Mouse (Mus musculus) gastrocnemius, postnatal 10 days (tissue): ENCODE results near the gene Ly6g6f. TPM values are rescaled to one million over a fixed set of nuclear protein-coding genes. Genes with fewer than 3 reads are reported as not detected.

ENCODE experiments used
- DNase-seq: peaks from one replicate; pipeline ENCODE4 v3.0.0; 2021; ENCODE audit warnings: mixed read lengths
- total RNA-seq, 2 experiments: library from RNA; stranded (reverse); gene quantifications; 2 replicates each; pipeline ENCODE4 v1.2.3; 2021

Gene Ly6g6f
- total RNA-seq, 2 experiments from 2014 or later: 0.23 TPM; not detected in 1

GRCm38 (mm10) chr17:35077786-35078233 lies 7.6 kb downstream of the Ly6g6f start, which contains the start of gene Ly6g6d:
Gene Ly6g6d, minus strand, starts transcription at chr17:35078065.
- peak; percentile 38 for DNase-seq

- no peak for DNase-seq
Measured at GRCm38 (mm10) chr17:35077285-35077684, 8.1 kb downstream of the Ly6g6f start.

- DNase-seq: no peak
Measured at GRCm38 (mm10) chr17:35076507-35077176, 8.8 kb downstream of the Ly6g6f start, which contains the start of gene Ly6g6e. Gene Ly6g6e, plus strand, starts transcription at chr17:35076902.

- DNase-seq: no peak
Measured at GRCm38 (mm10) chr17:35074097-35074496, 11.3 kb downstream of the Ly6g6f start.

- DNase-seq: no peak
Measured at GRCm38 (mm10) chr17:35071454-35071853, 14.0 kb downstream of the Ly6g6f start.

- DNase-seq: no peak
Measured at GRCm38 (mm10) chr17:35070556-35071229, 14.7 kb downstream of the Ly6g6f start.

GRCm38 (mm10) chr17:35068213-35068914 lies 17.0 kb downstream of the Ly6g6f start:
- no peak for DNase-seq

GRCm38 (mm10) chr17:35066084-35066483 lies 19.3 kb downstream of the Ly6g6f start, which contains the start of gene Mpig6b:
Gene Mpig6b, minus strand, starts transcription at chr17:35066184.
- no peak for DNase-seq

GRCm38 (mm10) chr17:35064951-35065947 lies 20.2 kb downstream of the Ly6g6f start, which contains the start of gene Ly6g6c:
Gene Ly6g6c, plus strand, starts transcription at chr17:35065388.
- peak; percentile 41 for DNase-seq

GRCm38 (mm10) chr17:35064378-35064877 lies 21.0 kb downstream of the Ly6g6f start:
- no peak for DNase-seq

GRCm38 (mm10) chr17:35063466-35063865 lies 21.9 kb downstream of the Ly6g6f start:
- DNase-seq: no peak

- DNase-seq: no peak
Measured at GRCm38 (mm10) chr17:35061299-35061698, 24.1 kb downstream of the Ly6g6f start.

- DNase-seq: peak; percentile 40
Measured at GRCm38 (mm10) chr17:35060737-35061297, 24.6 kb downstream of the Ly6g6f start.

- DNase-seq: no peak
Measured at GRCm38 (mm10) chr17:35060071-35060470, 25.3 kb downstream of the Ly6g6f start.

- DNase-seq: peak; percentile 92
Measured at GRCm38 (mm10) chr17:35058911-35059892, 26.2 kb downstream of the Ly6g6f start, which contains the start of gene Ddah2. Gene Ddah2, plus strand, starts transcription at chr17:35059035.

- no peak for DNase-seq
Measured at GRCm38 (mm10) chr17:35058316-35058715, 27.1 kb downstream of the Ly6g6f start.

- no peak for DNase-seq
Measured at GRCm38 (mm10) chr17:35057090-35057489, 28.3 kb downstream of the Ly6g6f start.

GRCm38 (mm10) chr17:35055691-35056495 lies 29.5 kb downstream of the Ly6g6f start:
- no peak for DNase-seq
